Mouse (Mus musculus): ENCODE data around the gene Fez2. TPM values are rescaled to one million over a fixed set of nuclear protein-coding genes. Genes with fewer than 3 reads are reported as not detected.

The Fez2 gene
- polyA plus RNA-seq, 1 experiment from 2014 or later, result 44.8 TPM

DNA sequence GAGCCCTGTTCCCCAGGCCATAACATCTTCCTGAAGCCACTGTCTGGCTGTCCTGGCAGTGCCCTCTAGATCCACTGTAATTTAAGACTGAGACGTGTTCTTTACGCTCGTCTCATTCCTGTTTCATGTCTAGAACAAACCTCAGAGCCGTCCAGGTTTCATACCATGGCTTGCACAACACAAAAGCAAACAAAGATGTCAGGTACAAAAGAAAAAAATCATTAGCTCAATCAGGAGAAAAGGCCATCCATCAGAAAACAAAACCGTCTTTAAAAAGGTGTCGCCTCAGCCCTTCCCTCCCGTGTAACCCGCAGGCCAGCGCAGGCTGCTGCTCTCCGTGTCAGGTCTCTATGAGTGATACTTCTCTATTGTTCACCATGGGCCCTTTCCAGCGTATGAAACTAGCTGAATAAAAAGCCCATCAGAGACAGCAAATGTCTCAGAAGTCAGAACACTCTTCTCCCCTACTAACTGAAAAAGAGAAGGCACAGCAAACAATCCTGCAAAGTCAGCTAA, 38.2 kb downstream of the Fez2 start:
- no peaks in the 10 kb centered on the region for H3K9me3 ChIP-seq (replicated peaks)
- no peak overlapping the region for H3K4me3 ChIP-seq
- H3K4me2 ChIP-seq (replicated peaks), result no peak overlapping the region
- H3K4me1 ChIP-seq, result no peaks in the 10 kb centered on the region
- H3K27ac ChIP-seq, result no peak overlapping the region
- 65% methylated on average over 11 of the region's 11 CpGs for WGBS
- ATAC-seq (ENCODE audit: low FRiP score), result no peak
- H3K27me3 ChIP-seq, result no peaks in the 10 kb centered on the region
- peaks cover 24% of the 10 kb centered on the region for H3K36me3 ChIP-seq
- H3K9ac ChIP-seq, result no peak overlapping the region

GRCm38 (mm10) chr17:78379079-78379729, 38.7 kb downstream of the Fez2 start:
- Histone ChIP-seq H3K4me2 (replicated peaks) (no peak overlapping the region), H3K4me1 (no peaks in the 10 kb centered on the region), H3K36me3 (peaks cover 27% of the 10 kb centered on the region), H3K27me3 (no peaks in the 10 kb centered on the region), H3K9ac (no peak overlapping the region), H3K27ac (no peak overlapping the region), H3K4me3 (no peak overlapping the region), H3K9me3 (replicated peaks) (no peaks in the 10 kb centered on the region)
- ATAC-seq (ENCODE audit: low FRiP score), result no peak
- 86% methylated on average over 8 of the region's 8 CpGs for WGBS

- Histone ChIP-seq H3K4me1 (no peaks in the 10 kb centered on the region), H3K9me3 (replicated peaks) (no peaks in the 10 kb centered on the region), H3K4me3 (no peak overlapping the region), H3K4me2 (replicated peaks) (no peak overlapping the region), H3K36me3 (peaks cover 33% of the 10 kb centered on the region), H3K9ac (no peak overlapping the region), H3K27me3 (no peaks in the 10 kb centered on the region), H3K27ac (no peak overlapping the region)
- no peak for ATAC-seq (ENCODE audit: low FRiP score)
- whole genome bisulfite sequencing, result 77% methylated on average over 8 of the region's 8 CpGs
These were observed 41.4 kb downstream of the Fez2 start for GRCm38 (mm10) chr17:78376587-78376986.

GRCm38 (mm10) chr17:78374756-78375155, 43.2 kb downstream of the Fez2 start:
- no peak overlapping the region for H3K4me3 ChIP-seq
- no peaks in the 10 kb centered on the region for H3K4me1 ChIP-seq
- WGBS, result 30% methylated on average over 10 of the region's 10 CpGs
- no peak overlapping the region for H3K4me2 ChIP-seq (replicated peaks)
- no peak for ATAC-seq (ENCODE audit: low FRiP score)
- H3K27me3 ChIP-seq, result no peaks in the 10 kb centered on the region
- peaks cover 33% of the 10 kb centered on the region for H3K36me3 ChIP-seq
- no peak overlapping the region for H3K27ac ChIP-seq
- no peak overlapping the region for H3K9ac ChIP-seq
- no peaks in the 10 kb centered on the region for H3K9me3 ChIP-seq (replicated peaks)

DNA sequence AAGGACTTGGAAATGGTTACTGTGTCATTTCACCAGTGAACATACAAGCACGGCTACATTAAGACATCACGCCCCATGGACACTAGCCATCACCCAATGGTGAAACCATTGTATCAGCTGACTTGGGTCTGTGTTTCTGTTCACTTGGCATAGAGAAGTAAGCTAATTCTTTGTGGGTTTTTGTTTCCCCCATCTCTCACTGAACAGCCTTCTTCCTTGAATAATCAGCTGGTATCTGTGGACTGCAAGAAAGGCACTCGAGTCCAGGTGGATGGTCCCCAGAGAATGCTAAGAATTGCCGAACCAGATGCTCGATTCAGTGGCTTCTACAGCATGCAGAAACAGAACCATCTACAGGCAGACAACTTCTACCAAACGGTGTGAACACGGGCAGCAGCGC, 44.1 kb downstream of the Fez2 start:
- 90% methylated on average over 8 of the region's 8 CpGs for WGBS
- Histone ChIP-seq H3K4me3 (no peak overlapping the region), H3K27ac (no peak overlapping the region), H3K9ac (no peak overlapping the region), H3K27me3 (no peaks in the 10 kb centered on the region), H3K36me3 (peaks cover 41% of the 10 kb centered on the region), H3K4me1 (no peaks in the 10 kb centered on the region), H3K9me3 (replicated peaks) (no peaks in the 10 kb centered on the region), H3K4me2 (replicated peaks) (no peak overlapping the region)
- no peak for ATAC-seq (ENCODE audit: low FRiP score)

GRCm38 (mm10) chr17:78373174-78373573, 44.8 kb downstream of the Fez2 start:
- H3K4me1 ChIP-seq, result no peaks in the 10 kb centered on the region
- 90% methylated on average over 6 of the region's 6 CpGs for WGBS
- H3K9me3 ChIP-seq (replicated peaks), result no peaks in the 10 kb centered on the region
- no peaks in the 10 kb centered on the region for H3K27me3 ChIP-seq
- no peak overlapping the region for H3K27ac ChIP-seq
- no peak for ATAC-seq (ENCODE audit: low FRiP score)
- no peak overlapping the region for H3K4me3 ChIP-seq
- H3K9ac ChIP-seq, result no peak overlapping the region
- peaks cover 45% of the 10 kb centered on the region for H3K36me3 ChIP-seq
- no peak overlapping the region for H3K4me2 ChIP-seq (replicated peaks)

DNA sequence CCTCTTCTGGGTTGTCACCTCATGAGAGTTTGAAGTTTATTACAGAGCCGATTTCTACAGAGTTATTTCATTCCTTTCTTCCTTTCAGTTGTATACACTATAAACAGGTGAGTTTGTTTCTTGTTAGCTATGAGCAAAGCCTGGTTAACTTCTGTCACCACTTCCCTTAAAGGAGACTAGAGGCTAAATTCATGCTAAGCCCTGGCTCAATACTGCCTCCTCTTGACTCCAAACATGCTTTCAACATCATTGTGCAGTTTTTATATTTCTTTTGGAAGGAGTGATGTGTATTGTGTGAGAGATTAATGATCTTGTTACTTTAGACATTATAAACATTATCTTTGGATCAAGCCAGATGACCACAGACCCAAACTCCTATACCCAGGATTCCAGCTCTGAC, 47.5 kb downstream of the Fez2 start:
- no peak overlapping the region for H3K9ac ChIP-seq
- H3K27ac ChIP-seq, result no peak overlapping the region
- no peaks in the 10 kb centered on the region for H3K9me3 ChIP-seq (replicated peaks)
- WGBS, result 85% methylated on average over 1 of the region's 1 CpGs
- no peak overlapping the region for H3K4me3 ChIP-seq
- no peak for ATAC-seq (ENCODE audit: low FRiP score)
- H3K27me3 ChIP-seq, result no peaks in the 10 kb centered on the region
- no peaks in the 10 kb centered on the region for H3K4me1 ChIP-seq
- peaks cover 44% of the 10 kb centered on the region for H3K36me3 ChIP-seq
- no peak overlapping the region for H3K4me2 ChIP-seq (replicated peaks)

GRCm38 (mm10) chr17:78368481-78368880, 49.5 kb downstream of the Fez2 start:
- Histone ChIP-seq H3K4me3 (no peak overlapping the region), H3K4me1 (no peaks in the 10 kb centered on the region), H3K9ac (no peak overlapping the region), H3K36me3 (peaks cover 33% of the 10 kb centered on the region), H3K9me3 (replicated peaks) (no peaks in the 10 kb centered on the region), H3K27me3 (no peaks in the 10 kb centered on the region), H3K4me2 (replicated peaks) (no peak overlapping the region), H3K27ac (no peak overlapping the region)
- 89% methylated on average over 8 of the region's 8 CpGs for WGBS
- no peak for ATAC-seq (ENCODE audit: low FRiP score)

DNA sequence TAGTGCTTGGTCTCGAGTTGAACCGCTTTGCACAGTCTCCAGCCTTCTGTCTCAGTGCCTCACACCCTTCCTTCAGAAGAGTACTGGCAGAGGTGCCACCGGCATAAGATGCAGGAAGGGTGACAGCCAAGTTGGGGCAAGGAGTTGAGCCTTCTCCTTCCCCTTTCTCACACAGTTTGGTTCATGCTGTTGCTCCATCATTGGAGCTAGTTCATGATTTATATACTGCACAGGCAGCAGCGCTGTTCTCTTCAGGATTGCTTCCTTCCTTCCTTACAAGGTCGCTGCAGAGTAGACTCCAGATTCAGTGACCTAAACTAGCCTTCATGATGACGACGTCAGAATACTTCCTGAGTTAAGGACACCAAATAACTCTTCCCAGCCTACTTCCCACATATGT, 51.9 kb downstream of the Fez2 start:
- Histone ChIP-seq H3K36me3 (peaks cover 24% of the 10 kb centered on the region; the same call in 1 of the 2 replicates), H3K4me3 (no peak overlapping the region), H3K4me1 (no peaks in the 10 kb centered on the region), H3K27ac (no peak overlapping the region), H3K27me3 (no peaks in the 10 kb centered on the region), H3K4me2 (replicated peaks) (no peak overlapping the region), H3K9ac (no peak overlapping the region), H3K9me3 (replicated peaks) (no peaks in the 10 kb centered on the region)
- ATAC-seq (ENCODE audit: low FRiP score), result no peak
- WGBS, result 92% methylated on average over 7 of the region's 7 CpGs

DNA sequence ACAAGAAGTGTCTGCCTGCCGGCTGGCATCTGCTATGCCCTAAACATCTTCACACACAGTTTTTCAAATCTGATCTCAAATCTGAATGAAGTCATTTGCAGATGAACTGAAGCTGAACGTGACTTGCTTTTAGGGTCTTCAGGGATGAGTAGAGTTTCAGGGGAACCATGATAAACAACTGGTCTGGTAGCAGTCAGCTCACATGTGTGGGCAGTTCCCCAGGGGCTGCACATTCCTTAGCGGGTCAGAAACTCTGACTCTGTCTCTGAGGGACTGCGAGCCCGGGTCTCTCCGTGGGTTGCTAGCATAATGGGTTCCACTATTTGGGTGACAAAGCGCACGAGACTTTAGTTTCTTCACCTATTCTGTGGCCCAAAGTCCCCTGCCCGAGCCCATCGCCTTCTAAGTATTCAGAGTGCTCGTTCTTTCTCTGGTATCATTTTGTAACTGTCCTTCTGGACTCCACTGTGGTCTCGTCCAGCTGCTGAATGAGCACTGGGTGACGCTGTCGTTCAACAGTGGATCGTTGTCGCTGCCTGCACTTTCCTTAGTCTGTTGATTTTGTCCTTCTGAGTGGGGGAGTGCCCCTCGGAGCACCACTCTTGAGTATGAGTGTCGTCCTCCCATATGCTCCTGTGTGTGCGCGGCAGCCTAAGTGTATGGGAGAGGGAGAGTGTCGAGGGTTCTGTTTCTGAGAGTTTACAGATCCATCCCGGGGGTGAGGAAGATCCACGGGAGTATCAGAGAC, 53.2 kb downstream of the Fez2 start:
- H3K36me3 ChIP-seq, result peaks cover 22% of the 10 kb centered on the region; the same call in 1 of the 2 replicates
- ATAC-seq (ENCODE audit: low FRiP score), result no peak
- no peaks in the 10 kb centered on the region for H3K9me3 ChIP-seq (replicated peaks)
- no peaks in the 10 kb centered on the region for H3K4me1 ChIP-seq
- H3K4me3 ChIP-seq, result no peak overlapping the region
- no peak overlapping the region for H3K9ac ChIP-seq
- H3K27me3 ChIP-seq, result no peaks in the 10 kb centered on the region
- 84% methylated on average over 23 of the region's 23 CpGs for WGBS
- H3K4me2 ChIP-seq (replicated peaks), result no peak overlapping the region
- H3K27ac ChIP-seq, result no peak overlapping the region

- Histone ChIP-seq H3K27me3 (no peaks in the 10 kb centered on the region), H3K27ac (no peak overlapping the region), H3K36me3 (no peaks in the 10 kb centered on the region), H3K9me3 (replicated peaks) (no peaks in the 10 kb centered on the region), H3K4me2 (replicated peaks) (no peak overlapping the region), H3K4me3 (no peak overlapping the region), H3K4me1 (no peaks in the 10 kb centered on the region; the same call in 1 of the 2 replicates), H3K9ac (no peak overlapping the region)
- WGBS, result 87% methylated on average over 13 of the region's 13 CpGs
- ATAC-seq (ENCODE audit: low FRiP score), result no peak
These were observed 55.8 kb downstream of the Fez2 start for GRCm38 (mm10) chr17:78361939-78362728.

GRCm38 (mm10) chr17:78358251-78358726, 59.7 kb downstream of the Fez2 start:
- H3K9ac ChIP-seq, result no peak overlapping the region
- ATAC-seq (ENCODE audit: low FRiP score), result peak; percentile 24; the same call in 1 of the 2 replicates
- H3K36me3 ChIP-seq, result no peaks in the 10 kb centered on the region
- 0 out of 2 replicates have a peak overlapping the region, but pooled peaks have one; percentile 12 for H3K27ac ChIP-seq
- H3K27me3 ChIP-seq, result no peaks in the 10 kb centered on the region
- no peaks in the 10 kb centered on the region for H3K9me3 ChIP-seq (replicated peaks)
- no peak overlapping the region for H3K4me3 ChIP-seq
- H3K4me2 ChIP-seq (replicated peaks), result no peak overlapping the region
- peaks cover 10% of the 10 kb centered on the region for H3K4me1 ChIP-seq
- 68% methylated on average over 7 of the region's 7 CpGs for WGBS
